Mouse (Mus musculus) lung, embryonic 15.5 days (tissue): ENCODE results near the gene Plekha6. TPM values are rescaled to one million over a fixed set of nuclear protein-coding genes. Genes with fewer than 3 reads are reported as not detected.

Experiments
- ATAC-seq: fragments of 200-750 bp; cut with Nextera tagmentation; 2 replicates; pipeline ENCODE4 v1.8.0; 2017; ENCODE audit warnings: moderate number of reproducible peaks, borderline replicate concordance; ENCODE audit not compliant: low FRiP score, low TSS enrichment; ENCODE audit errors: extremely low read depth
- H3K27ac ChIP-seq: fragments of 300-500 bp; sonication (generic); 2 replicates; pipeline ENCODE4 v1.5.1; 2015; ENCODE audit warnings: moderate library complexity, mild to moderate bottlenecking, inconsistent platforms
- H3K27me3 ChIP-seq: fragments of 300-500 bp; sonication (generic); 2 replicates; pipeline ENCODE4 v1.6.1; 2015; ENCODE audit warnings: inconsistent platforms
- H3K36me3 ChIP-seq: fragments of 300-500 bp; sonication (generic); 2 replicates; pipeline ENCODE4 v1.6.1; 2015; ENCODE audit warnings: inconsistent platforms
- H3K4me1 ChIP-seq: fragments of 300-500 bp; sonication (generic); 2 replicates; pipeline ENCODE4 v1.6.1; 2015; ENCODE audit warnings: inconsistent platforms
- H3K4me2 ChIP-seq: fragments of 300-500 bp; sonication (generic); 2 replicates; pipeline ENCODE4 v1.6.1; 2015; ENCODE audit warnings: inconsistent platforms, mild to moderate bottlenecking, moderate library complexity
- H3K4me3 ChIP-seq: fragments of 300-500 bp; sonication (generic); 2 replicates; pipeline ENCODE4 v1.5.1; 2015; ENCODE audit warnings: mild to moderate bottlenecking, inconsistent platforms
- H3K9ac ChIP-seq: fragments of 300-500 bp; sonication (generic); 2 replicates; pipeline ENCODE4 v1.6.1; 2015; ENCODE audit warnings: inconsistent platforms
- H3K9me3 ChIP-seq: fragments of 300-500 bp; sonication (generic); 2 replicates; pipeline ENCODE4 v1.6.1; 2016; ENCODE audit warnings: inconsistent platforms
- WGBS: fragments of 180-500 bp; shearing (Covaris S2); methylation state at CpG from one replicate; pipeline ENCODE4 v1.1.7; 2015; 5-methylcytosine and 5-hydroxymethylcytosine counted together
- polyA plus RNA-seq: library from polyadenylated mRNA; unstranded; fragments of >200 nt; fragmentation: Nextera tagmentation; extraction: Ambion mirVana; gene quantifications from 2 replicates; pipeline ENCODE4 v1.2.1, GENCODE M21; 2015

Plekha6 gene
- 6.9 and 7.6 TPM in 2 replicates for polyA plus RNA-seq

DNA sequence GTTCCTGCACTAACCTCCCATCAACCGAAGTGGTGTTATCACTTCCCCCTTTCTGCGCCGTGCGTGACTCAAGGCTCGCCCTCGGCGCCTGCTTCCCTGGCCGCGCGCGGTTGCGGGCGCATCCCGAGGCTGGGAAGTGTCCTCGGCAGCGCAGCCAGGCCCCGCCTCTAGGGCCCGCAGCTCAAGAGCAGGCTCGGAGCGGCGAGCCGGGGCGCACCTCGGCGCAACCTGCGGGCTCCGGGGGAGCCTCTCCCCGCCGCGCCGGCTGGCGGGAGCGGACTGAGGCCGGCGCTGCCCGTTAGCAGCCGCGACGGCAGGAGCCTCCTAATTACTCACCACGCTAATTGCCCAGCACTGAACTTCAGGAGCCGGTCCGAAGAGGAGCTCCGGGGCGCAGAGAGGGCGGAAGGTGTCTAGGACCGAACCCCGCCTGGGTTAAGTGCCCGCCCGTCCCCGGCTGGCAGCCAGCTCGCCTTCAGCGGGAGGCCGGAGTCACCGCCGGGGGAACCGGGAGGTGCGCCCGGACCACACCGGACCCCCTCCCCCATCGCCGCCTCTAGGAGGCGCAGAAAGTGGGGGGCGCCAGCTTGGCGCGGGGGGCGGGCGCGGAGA lies at the start of gene Plekha6:
TSS of gene Plekha6 (plus strand) at position 391 of the 612 bp plus-strand sequence.
- peaks cover 28% of the 10 kb centered on the region for H3K4me1 ChIP-seq
- no peak within 1 kb of the TSS for H3K27ac ChIP-seq
- no peak for ATAC-seq
- H3K4me3 ChIP-seq = peak within 1 kb of the TSS; percentile 44
- H3K4me2 ChIP-seq = peak within 1 kb of the TSS; percentile 92
- peaks cover 79% of the 10 kb centered on the region for H3K27me3 ChIP-seq
- under 1% methylated on average over 68 of the region's 68 CpGs for WGBS
- H3K9ac ChIP-seq = peak within 1 kb of the TSS; percentile 36
- no peaks in the 10 kb centered on the region for H3K36me3 ChIP-seq
- no peaks in the 10 kb centered on the region for H3K9me3 ChIP-seq

DNA sequence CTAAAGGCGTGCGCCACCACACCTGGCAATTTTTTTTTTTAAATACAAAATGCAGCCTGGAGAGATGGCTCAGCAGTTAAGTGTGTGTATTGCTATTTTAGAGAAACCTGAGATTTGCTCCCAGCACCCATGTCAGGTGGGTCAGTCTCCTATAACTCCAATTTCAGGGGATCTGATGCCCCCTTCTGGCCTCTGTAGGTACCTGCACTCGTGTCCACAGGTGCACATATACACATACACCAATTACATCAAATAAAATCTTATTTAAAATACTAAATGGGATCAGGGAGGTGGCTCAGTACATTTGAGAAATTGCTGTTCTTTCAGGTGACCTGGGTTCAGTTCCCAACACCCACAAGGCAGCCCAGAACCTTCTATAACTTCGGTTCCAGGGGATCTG lies 47.9 kb upstream of the Plekha6 start:
- no peak overlapping the region for H3K4me3 ChIP-seq
- H3K27ac ChIP-seq = no peak overlapping the region
- no peak overlapping the region for H3K4me2 ChIP-seq
- 87% methylated on average over 4 of the region's 4 CpGs for WGBS
- no peaks in the 10 kb centered on the region for H3K27me3 ChIP-seq
- H3K9me3 ChIP-seq = no peaks in the 10 kb centered on the region
- no peaks in the 10 kb centered on the region for H3K36me3 ChIP-seq
- no peak overlapping the region for H3K9ac ChIP-seq
- peaks cover 12% of the 10 kb centered on the region for H3K4me1 ChIP-seq
- no peak for ATAC-seq

DNA sequence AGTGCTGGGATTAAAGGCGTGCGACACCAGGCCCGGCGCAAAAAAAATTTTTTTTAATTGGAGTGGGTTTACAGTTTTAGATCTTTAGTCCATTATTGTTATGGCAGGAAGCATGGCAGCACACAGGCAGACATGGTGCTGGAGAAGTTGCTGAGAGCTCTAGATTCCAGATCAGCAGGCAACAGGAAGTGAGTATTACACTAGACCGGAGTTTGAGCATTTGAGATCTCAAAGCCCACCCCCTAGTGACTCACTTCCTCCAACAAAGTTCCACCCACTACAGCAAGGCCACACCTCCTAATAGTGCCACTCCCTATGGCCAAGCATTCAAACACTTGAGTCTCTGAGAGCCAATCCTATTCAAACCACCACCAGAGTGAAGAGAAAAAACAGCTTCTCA lies 45.9 kb upstream of the Plekha6 start:
- WGBS = 88% methylated on average over 5 of the region's 5 CpGs
- Histone ChIP-seq H3K9ac (no peak overlapping the region), H3K9me3 (no peaks in the 10 kb centered on the region), H3K4me3 (no peak overlapping the region), H3K4me2 (no peak overlapping the region), H3K27ac (no peak overlapping the region), H3K4me1 (peaks cover 12% of the 10 kb centered on the region), H3K27me3 (no peaks in the 10 kb centered on the region), H3K36me3 (no peaks in the 10 kb centered on the region)
- no peak for ATAC-seq

DNA sequence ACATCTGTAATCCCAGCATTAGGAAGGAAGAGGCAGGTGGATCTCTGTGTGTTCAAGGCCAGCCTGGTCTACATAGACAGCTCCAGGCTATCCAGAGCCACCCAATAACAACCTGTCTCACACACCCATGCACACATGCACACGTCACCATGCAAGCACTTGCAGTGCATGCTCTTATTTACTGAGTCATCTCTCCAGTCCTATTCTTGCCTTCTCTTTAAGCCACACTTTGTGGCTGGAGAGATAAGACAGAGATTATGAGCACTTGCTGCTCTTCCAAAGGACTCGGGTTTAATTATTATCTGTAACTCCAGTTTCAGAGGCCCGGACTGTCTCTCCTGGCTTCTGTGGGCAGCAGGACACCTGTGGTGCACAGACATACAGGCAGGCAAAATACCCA lies 45.2 kb upstream of the Plekha6 start:
- no peak overlapping the region for H3K4me3 ChIP-seq
- H3K4me2 ChIP-seq = no peak overlapping the region
- ATAC-seq = no peak
- H3K4me1 ChIP-seq = peaks cover 12% of the 10 kb centered on the region
- WGBS = 73% methylated on average over 3 of the region's 3 CpGs
- H3K27ac ChIP-seq = no peak overlapping the region
- no peak overlapping the region for H3K9ac ChIP-seq
- no peaks in the 10 kb centered on the region for H3K36me3 ChIP-seq
- H3K27me3 ChIP-seq = no peaks in the 10 kb centered on the region
- no peaks in the 10 kb centered on the region for H3K9me3 ChIP-seq

DNA sequence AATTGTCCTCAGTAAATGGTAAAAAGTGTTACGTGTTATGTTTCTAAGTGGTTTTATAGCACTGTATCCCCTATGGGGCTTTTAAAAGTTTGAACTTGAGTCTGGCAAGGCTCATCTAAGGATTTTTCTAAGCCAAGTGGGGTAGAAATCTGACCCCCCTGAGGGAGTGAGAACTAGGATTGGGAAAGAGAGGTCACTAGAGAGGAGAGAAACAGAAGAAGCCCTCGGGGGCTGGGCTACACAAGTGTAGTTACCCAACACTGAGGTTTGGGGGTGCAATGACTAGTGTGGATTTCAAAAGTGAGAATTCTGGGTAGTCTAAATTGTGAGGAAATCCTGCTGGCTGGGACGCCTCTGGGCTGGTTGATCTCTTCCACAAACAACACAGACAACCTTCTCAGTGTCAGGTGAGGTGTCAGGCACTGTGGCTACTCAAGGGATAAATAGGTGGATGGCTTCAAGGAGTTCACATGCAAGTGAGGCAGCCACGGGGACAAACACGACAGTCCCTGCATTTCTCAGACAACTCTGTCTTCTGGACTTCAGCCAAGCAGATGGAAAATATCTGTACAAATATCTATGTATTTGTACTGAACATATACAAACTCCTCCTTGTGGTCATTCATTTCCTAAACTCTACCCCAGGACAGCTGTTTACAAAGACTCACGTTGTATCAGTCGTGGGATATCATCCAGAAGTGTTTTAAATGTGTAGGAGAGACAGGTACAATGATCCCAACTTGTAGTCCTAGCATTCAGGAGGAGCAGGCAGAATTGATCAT lies 43.9 kb upstream of the Plekha6 start:
- Histone ChIP-seq H3K4me1 (peaks cover 12% of the 10 kb centered on the region), H3K9ac (no peak overlapping the region), H3K27ac (peak overlapping the region; percentile 18; the same call in 1 of the 2 replicates), H3K36me3 (no peaks in the 10 kb centered on the region), H3K27me3 (no peaks in the 10 kb centered on the region), H3K4me3 (no peak overlapping the region), H3K4me2 (no peak overlapping the region), H3K9me3 (no peaks in the 10 kb centered on the region)
- ATAC-seq = peak; percentile 58; the same call in 1 of the 2 replicates
- 23% methylated on average over 7 of the region's 7 CpGs for WGBS

DNA sequence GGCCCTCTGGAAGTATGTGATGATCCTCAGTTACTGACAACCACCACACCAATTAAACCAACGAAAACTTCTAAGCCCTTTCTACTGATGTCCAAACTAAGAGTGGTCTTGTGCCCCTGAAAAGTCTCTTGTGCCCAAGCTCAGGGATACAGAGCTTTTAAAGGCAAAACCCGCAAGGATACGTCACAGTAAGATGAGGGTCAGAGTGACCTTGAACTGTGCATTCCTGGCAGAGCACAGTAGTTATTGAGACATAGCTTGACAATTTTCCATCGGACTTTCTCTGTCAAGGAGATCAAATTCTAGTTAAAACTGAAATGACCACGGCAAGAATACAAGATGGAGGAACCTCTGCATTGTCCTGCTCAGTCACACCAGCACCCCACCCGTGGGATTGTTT lies 42.8 kb upstream of the Plekha6 start:
- H3K27ac ChIP-seq = no peak overlapping the region
- no peaks in the 10 kb centered on the region for H3K36me3 ChIP-seq
- peaks cover 12% of the 10 kb centered on the region for H3K4me1 ChIP-seq
- no peak overlapping the region for H3K4me2 ChIP-seq
- no peak overlapping the region for H3K9ac ChIP-seq
- no peaks in the 10 kb centered on the region for H3K9me3 ChIP-seq
- WGBS = 46% methylated on average over 6 of the region's 6 CpGs
- H3K27me3 ChIP-seq = no peaks in the 10 kb centered on the region
- ATAC-seq = no peak
- no peak overlapping the region for H3K4me3 ChIP-seq

DNA sequence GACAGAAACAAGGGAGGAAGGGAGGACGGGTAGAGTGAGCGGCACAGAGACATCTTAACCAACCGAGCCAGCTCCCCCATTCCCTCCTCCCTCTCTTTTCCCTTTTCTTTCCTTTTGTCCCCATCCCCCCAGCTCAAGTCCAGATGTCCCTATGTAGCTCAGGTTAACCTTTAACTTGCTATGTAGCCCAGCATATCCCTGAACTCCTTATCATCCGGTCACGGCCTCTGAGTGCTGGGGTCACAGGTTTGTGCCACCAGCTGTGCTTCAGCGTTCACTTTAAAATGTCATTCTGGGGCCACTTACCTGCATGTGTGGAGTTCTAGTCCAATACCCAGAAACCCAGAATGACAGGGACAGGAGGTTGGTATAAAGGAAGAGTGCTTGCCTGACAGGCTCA lies 39.9 kb upstream of the Plekha6 start:
- H3K4me1 ChIP-seq = peaks cover 12% of the 10 kb centered on the region
- 63% methylated on average over 6 of the region's 6 CpGs for WGBS
- no peaks in the 10 kb centered on the region for H3K27me3 ChIP-seq
- H3K36me3 ChIP-seq = no peaks in the 10 kb centered on the region
- no peak for ATAC-seq
- no peak overlapping the region for H3K9ac ChIP-seq
- no peak overlapping the region for H3K27ac ChIP-seq
- no peak overlapping the region for H3K4me3 ChIP-seq
- H3K4me2 ChIP-seq = no peak overlapping the region
- no peaks in the 10 kb centered on the region for H3K9me3 ChIP-seq

DNA sequence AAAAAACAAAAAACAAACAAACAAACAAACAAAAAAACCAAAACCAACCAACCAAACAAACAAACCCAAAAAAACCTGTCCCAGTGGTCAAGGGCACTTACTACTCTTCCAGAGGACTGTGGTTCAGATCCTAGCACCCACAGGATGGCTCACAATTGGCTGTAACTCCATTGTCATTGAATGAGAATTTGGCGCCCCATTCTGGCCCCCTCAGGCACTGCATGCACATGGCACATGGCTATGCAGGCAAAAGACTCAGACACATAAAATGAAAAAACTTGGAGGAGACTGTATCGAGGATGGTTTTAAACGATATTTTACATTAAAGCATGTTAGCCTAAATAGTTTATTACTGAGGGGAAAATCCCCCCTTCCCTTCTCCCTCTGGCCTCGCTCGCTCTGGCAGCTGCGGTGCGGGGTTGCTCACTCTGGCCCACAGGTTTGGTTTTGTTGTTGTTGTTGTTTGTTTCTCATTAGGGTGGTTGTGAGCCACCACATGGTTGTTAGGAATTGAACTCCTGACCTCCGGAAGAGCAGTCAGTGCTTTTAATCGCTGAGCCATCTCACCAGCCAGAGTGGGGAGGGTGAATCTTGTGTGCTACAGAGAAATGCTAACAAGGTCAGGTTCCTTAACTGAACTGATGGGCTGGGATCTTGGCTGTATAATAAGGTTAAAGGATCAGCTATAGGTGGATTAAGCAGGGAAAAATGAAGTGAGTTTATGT lies 38.2 kb upstream of the Plekha6 start:
- no peak overlapping the region for H3K27ac ChIP-seq
- no peaks in the 10 kb centered on the region for H3K27me3 ChIP-seq
- ATAC-seq = no peak
- H3K9ac ChIP-seq = no peak overlapping the region
- H3K4me2 ChIP-seq = no peak overlapping the region
- H3K9me3 ChIP-seq = no peaks in the 10 kb centered on the region
- no peak overlapping the region for H3K4me3 ChIP-seq
- H3K36me3 ChIP-seq = no peaks in the 10 kb centered on the region
- 86% methylated on average over 9 of the region's 9 CpGs for WGBS
- H3K4me1 ChIP-seq = peaks cover 4% of the 10 kb centered on the region; the same call in 1 of the 2 replicates

DNA sequence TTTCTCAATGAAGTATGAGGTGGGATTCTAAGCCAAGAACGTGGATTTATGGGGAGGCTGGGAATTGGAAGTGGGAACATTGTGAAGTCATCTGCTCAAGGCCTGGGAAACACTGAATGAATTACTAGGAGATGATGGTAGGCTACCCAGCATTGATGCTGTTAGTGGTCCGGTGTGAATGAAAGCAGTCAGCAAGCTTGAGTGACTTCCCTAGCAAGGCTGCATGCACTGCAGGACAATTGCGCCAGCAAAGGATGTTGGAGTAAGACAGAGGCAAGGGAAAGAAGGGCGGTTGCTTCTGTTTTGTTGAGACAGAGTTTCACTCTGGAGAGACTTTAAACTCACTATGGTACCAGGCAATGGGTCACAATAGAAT lies 37.7 kb upstream of the Plekha6 start:
- no peak overlapping the region for H3K27ac ChIP-seq
- WGBS = 59% methylated on average over 4 of the region's 4 CpGs
- peaks cover 4% of the 10 kb centered on the region; the same call in 1 of the 2 replicates for H3K4me1 ChIP-seq
- H3K4me3 ChIP-seq = no peak overlapping the region
- ATAC-seq = no peak
- no peak overlapping the region for H3K9ac ChIP-seq
- H3K9me3 ChIP-seq = no peaks in the 10 kb centered on the region
- no peaks in the 10 kb centered on the region for H3K27me3 ChIP-seq
- H3K4me2 ChIP-seq = no peak overlapping the region
- no peaks in the 10 kb centered on the region for H3K36me3 ChIP-seq

DNA sequence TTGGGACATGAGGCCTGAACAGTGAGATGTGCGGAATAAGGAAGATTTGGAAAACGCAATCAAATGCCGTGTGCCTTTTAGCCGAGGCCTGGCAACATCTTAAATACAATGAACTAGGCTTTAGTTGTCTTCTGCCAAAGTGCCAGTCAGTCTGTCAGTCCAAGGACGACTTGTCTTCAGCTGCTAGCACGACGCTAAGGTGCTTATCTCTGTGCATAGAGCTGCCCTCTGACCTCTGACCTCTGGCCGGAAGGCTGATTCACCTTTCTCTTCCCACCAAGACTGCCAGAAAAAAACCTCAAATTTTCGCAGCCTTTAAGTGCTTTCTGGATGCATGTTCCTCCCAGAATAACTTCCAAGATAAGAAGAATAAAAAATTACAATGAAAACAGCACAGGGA lies 36.7 kb upstream of the Plekha6 start:
- Histone ChIP-seq H3K36me3 (no peaks in the 10 kb centered on the region), H3K27ac (no peak overlapping the region), H3K27me3 (no peaks in the 10 kb centered on the region), H3K4me2 (no peak overlapping the region), H3K4me1 (peaks cover 4% of the 10 kb centered on the region; the same call in 1 of the 2 replicates), H3K9ac (no peak overlapping the region), H3K9me3 (no peaks in the 10 kb centered on the region), H3K4me3 (no peak overlapping the region)
- 52% methylated on average over 9 of the region's 9 CpGs for WGBS
- no peak for ATAC-seq

DNA sequence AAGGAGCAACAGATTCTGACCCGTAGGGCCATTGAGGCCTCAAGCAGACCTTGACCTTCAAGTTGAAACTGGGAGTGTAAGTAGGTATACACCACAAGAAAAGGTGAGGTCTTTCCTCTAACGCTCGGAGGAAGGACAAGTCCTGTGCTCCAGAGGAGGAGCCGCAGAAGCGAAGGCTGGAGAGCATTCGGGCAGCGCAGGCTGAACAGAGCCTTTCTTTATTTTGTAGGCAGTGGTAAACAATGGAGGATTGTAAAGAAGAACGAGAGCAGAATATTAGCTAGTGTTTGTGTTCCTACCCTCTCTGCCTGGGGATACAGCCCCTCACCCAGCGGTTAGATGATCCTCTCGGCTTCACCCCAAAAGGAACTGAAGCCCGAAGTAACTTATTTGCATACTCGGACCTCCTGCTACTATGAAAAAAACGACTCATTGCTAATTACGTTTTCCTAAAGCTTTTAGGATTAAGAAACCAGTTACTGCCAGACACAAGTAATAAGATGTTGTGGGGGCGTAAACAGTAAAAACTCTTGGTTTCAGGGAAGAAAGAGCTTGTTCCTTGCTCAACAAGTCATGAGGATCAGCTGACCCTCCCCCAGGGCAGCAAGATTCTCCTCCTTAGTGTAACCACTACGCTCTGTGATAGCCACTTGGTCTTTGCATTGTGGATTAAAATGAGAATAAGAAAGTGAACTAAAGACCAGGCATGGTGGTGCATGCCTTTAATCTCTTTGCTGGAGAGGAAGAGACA lies 34.4 kb upstream of the Plekha6 start:
- no peak for ATAC-seq
- peak overlapping the region; percentile 89; the same call in 1 of the 2 replicates for H3K4me2 ChIP-seq
- peak overlapping the region; percentile 98; the same call in 1 of the 2 replicates for H3K27ac ChIP-seq
- H3K27me3 ChIP-seq = no peaks in the 10 kb centered on the region
- H3K36me3 ChIP-seq = no peaks in the 10 kb centered on the region
- no peak overlapping the region for H3K4me3 ChIP-seq
- H3K4me1 ChIP-seq = peaks cover 6% of the 10 kb centered on the region
- 41% methylated on average over 16 of the region's 16 CpGs for WGBS
- no peaks in the 10 kb centered on the region for H3K9me3 ChIP-seq
- no peak overlapping the region for H3K9ac ChIP-seq
